Mouse (Mus musculus) kidney, adult 8-10 months (tissue): Measurements from ENCODE around the gene Mrps7.
A peak's percentile ranks its signal among the peaks of the same experiment; 100 is the strongest.

Experiments
- DNase-seq, 2 experiments: peaks; one replicate each; pipeline ENCODE4 v3.0.0; 2022

Gene Mrps7

DNA sequence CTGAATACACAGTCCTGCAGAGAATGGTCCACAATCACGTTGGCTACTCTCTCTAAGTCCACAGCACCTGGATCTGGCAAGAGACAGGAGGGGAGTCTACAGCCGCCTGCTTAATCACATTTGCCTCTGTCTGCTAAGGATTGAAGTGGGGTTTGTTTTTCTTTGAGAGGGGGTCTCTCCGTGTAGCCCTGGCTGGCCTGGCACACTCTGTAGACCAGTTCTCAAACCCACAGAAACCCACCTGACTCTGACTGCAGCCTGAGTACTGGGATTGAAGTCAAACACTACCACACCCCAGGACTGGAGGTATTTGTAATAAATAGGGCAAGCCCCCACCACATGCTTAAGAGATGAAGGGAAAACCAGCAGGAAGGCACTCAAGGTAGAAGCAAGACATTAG lies 5.9 kb downstream of the Mrps7 start:
- no peak for DNase-seq

DNA sequence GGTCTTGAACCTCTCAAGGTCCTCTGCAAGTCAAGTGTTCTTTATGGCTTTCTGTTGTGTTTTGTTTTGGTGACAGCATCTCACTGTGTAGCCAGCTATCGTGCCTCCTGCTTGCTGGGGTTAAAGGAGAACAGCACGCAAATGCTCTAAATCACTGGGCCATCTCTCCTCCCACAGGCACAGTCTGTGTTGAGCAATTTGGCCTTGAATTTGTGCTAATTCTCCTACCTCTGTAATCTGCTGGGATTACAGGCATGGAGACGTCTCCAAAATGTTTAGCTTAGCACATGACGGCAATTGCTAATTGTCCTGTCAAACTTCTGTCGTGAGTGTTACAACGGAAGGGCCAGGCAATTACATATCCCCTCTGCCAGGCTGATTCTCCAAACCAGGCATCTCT lies 7.4 kb downstream of the Mrps7 start:
- no peak for DNase-seq

DNA sequence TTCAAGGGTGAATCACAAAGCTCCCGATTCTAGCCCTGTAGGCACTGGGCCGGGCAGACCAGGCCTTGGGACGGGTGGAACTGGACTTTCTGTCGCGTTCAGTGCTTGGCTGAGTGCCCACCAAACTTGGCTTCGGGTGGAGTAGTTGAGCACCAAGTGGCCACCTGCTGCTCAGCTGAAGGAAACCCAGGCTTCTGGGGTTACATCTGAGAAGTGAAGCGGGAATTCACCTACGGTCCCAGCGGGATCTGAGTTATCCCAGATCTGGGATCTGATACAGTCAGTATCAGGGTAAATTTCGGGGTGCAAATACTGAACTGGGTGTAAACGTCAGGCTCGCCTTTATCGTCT lies 8.3 kb downstream of the Mrps7 start:
- DNase-seq, result peak; percentile 88 to 90

DNA sequence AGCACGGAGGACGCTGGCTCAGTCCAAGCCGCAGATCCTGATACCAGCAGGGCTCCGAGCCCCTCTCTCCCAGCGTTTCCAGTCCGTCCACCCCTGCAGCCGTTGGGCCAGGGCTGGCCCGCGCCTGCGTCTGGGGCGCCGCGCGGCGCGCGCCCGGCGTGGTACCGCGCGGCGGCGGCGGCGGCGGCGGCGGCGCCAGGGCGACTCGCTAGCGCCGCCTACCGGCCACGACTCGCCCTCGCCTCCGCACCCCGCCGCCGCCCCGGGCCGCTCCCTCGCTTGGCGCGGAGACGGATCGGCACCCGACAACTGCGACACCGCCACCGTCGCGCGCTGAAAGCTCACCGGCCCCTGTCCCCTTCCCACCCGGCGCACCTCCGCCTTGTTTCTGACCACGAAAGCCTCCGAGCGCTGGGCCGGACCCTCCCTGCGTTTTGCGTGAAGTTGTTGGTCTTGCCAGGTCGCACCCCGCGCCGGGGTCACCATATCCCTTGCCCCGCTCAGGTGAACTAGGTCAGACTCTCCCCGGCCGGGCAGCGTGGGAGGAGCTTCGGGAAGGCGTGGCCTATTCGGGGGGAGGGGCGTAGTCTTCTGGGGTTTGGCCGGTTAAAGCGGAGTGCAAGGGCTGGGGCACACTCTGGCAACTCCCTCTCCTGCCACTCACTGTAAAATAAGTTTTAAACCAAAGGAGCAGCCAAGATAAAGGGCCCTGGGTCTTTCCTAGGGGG lies 8.8 kb downstream of the Mrps7 start, which contains the start of gene Mif4gd:
Gene Mif4gd, minus strand, starts transcription at position 560 of the 728 bp plus-strand sequence.
- DNase-seq, result peak; percentile 95 to 97

DNA sequence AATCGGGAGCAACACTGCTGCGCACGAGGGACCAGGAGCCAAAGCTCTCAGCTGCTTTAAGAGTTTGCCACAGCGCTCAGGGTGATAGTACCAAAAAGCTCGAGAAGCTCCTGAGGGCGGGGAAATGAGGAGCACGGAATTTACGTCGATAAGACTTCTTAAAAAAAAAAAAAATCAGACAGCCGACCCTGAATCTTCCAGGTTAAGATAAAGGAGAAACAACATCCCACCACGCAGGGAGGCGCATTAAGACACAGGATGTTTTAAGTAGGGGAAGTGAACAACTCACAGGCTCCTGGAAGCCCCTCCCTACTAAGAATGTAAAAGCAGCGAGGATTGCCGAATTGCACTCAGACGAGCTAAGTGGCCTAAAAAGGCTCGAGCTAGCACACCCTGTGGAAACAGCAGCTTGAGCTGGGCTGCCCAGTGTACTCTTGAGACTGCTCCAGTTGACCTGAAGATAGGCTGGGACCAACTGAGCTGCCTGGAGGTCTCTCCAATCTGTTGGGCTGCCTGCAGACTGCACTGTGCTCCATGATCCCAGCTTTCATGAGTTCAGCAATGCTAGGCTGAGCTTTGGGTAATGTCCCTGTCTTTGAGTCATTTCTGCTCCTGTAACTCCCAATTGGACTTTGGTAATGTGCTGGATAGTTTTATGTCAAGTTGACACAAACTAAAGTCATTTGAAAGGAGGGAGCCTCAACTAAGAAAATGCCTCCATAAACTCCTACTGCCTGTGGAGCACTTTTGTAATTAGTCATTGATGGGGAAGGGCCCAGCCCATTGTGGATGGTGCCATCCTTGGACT lies 9.6 kb downstream of the Mrps7 start:
- DNase-seq, result no peak

DNA sequence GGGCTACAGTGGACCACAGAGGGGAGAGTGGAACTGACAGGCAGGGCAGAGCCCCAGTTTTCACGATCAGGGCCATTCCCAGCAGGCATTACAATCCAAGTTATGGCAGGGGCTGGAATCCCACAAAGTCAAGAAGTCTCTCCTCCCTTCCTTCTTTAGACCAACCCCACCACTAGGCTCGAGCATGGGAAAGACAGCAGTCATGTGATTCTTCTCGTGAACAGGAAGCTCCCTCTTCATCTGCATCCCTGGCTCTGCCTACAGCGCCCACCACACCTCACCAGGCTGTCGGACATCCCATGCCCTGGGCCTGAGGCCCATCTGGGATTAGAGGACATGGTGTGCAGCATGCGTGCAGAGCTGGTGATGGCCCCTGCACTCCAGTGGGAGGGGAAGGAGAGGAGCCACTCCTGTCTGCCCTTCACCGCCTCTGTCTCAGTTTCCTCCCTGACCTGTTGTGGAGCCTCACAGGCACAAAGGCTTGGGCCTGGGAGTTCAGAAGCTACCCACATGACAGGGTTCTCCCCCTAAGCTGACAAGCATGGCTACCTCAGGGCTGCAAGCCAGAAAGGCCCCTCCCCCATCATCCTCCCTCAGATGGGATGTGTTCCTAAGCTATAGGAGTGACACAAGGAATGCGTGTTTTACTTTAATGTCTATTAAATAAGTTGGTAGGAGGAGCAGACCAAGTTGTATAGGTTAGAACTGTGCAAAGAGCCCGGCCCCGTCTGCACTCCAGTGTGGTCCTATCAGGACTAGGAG lies 10.8 kb downstream of the Mrps7 start:
- DNase-seq, result no peak

DNA sequence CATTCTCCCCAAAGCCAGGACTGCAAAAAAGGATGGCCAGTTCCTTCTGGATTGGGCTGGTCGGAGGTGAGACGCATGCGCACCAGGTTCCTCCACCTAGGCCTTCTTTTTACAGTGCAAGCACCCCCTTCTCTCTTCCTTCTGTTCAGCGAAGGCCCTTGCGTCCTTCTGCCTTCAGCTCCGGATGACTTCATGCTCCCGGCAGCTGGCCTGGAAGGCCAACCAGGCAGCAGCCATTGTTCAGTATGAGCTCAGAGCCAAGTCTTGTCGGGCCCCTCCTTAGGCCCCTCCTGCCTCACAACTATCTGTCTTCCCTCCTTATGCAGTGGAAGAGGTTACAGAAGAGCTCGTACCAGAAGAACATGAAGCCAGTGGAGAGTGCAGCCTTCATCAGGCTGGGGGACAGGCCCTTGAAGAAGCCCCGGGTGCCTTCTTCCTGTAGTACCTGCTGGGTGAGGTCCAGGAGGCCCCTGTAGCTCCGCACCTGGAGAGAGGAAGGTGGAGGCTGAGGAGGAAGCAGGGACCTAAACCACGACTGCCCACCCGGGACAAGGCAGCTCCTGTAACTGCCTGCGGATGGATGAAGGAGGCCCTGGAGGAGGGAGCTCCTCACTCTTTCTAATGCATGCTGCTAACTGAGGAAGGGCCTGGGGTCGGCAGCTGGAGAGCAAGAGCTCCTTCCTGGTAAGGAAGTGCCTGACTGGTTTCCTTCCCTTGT lies 11.5 kb downstream of the Mrps7 start:
- peak in 1 of 2 experiments; percentile 56 for DNase-seq

DNA sequence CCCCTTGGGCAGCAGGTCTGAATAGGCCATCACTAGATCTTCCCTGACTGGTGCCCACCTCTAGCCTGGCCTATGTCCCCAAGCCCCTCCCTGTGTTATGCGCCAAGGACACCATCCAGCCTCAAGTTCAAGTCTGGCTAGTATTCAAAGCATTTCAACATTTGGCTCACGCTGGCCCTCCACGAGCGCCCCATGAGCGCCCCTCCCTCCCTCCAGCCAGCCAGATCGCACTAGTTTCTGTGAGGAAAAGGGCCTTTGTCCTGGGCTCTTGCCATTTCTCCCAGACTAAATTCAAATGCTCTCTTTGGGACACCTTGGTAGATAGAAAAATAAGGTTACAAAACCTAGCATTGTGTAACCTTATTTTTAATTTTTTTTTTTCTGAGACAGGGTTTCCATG lies 12.2 kb downstream of the Mrps7 start:
- peak in 1 of 2 experiments; percentile 59 for DNase-seq

DNA sequence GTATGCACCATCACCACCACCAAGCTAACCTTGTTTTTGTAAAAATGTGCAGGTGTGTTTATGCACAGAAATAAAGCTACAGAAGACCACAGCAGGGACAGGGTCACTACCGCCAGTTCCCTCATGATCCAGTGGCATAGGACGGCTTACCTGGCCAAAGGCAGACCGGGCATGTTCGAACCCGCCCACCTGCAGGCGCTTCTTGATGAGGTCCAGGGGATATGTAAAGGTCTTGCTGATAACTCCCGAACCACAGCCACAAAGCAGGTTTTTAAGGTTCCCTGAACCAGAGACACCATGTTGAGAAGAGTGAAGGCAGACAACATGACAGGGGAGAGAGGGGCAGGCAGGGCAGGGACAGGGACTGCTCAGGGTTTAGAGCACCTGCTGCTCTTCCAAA lies 12.6 kb downstream of the Mrps7 start:
- DNase-seq, result no peak

DNA sequence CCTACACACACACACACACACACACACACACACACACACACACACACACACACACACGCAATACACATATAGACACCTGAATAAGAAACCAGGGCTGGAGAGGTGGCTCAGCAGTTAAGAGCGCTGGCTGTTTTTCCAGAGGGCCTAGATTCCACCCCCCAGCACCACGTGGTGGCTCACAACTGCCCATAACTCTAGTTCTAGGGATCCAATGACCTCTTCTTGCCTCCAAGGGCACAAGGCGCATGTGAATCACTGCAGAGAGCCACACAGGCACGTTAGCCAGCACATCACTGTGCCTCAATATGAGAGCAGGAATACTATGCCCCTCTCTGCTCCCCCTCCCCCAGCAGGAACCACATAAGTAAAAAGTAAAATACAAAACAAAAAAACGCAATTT lies 13.2 kb downstream of the Mrps7 start:
- DNase-seq, result peak; percentile 68 to 78

DNA sequence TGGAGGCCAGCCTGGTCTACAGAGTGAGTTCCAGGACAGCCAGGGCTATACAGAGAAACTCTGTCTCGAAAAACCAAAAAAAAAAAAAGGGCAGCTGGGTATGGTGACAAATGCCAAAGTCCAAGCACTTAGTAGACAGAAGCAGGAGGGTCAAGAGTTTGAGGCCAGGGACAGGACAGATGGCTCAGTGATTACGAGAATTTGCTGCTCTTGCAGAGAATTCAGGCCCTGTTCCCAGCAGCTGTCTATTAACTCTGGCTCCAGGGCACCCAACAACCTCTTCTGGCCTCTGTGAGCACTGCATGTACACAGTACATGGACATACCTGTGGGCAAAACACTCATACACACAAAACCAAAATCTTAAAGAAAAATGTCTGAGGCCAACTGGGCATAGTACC lies 14.3 kb downstream of the Mrps7 start:
- peak in 1 of 2 experiments; percentile 67 for DNase-seq

DNA sequence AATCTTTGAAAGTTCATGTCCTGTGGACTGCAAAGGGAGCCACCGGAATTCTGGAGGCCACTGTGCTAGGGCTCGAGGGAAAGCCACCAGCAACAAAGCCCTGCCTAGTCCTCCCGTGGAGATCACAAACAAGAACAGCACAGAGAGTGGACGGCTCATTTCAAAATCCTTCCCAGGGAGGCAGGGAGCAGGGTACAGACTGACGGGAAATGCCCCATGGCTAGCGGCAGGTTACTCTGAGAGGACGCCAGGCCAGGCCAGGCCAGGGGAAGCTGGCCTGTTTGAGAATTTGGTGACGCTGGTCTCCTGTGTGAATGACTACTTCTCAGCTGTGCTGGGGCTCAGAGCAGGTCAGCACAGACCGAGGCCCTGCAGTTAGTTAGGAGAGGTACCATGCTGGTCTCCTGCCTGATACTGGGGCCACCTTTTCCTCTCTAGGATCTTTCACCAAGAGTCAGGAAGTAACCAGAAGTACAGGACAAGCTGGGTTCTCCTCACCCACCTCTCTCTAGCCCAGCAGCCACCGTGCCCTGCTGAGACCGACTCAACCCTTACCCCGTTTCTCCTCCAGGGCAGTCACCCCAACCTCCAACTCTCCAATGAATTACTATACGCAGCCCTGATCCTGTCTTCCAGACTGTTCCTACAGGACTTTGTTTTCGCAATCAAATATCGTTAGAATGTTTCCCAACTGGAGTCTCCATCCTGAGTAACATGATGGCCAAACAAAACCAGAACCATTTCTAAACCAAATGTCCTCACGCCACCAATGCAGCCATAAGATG lies 15.2 kb downstream of the Mrps7 start:
- DNase-seq, result no peak

DNA sequence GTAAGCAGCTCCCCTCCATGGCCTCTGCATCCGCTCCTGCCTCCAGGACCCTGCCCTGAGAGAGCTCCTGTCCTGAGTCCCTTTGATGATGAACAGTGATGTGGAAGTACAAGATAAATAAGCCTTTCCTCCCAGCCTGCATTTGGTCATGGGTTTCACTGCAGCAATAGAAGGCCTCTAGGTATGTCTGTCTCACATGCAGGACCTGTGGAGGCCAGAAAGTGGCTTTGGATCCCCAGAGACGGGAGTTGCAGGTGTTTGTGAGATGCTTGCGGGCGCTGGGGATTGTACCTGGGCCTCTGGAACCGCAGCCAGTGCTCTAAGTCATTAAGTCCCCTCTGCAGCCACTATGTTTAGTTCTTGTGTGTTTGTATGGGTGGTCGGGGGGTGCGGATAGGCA lies 16.2 kb downstream of the Mrps7 start:
- no peak for DNase-seq

DNA sequence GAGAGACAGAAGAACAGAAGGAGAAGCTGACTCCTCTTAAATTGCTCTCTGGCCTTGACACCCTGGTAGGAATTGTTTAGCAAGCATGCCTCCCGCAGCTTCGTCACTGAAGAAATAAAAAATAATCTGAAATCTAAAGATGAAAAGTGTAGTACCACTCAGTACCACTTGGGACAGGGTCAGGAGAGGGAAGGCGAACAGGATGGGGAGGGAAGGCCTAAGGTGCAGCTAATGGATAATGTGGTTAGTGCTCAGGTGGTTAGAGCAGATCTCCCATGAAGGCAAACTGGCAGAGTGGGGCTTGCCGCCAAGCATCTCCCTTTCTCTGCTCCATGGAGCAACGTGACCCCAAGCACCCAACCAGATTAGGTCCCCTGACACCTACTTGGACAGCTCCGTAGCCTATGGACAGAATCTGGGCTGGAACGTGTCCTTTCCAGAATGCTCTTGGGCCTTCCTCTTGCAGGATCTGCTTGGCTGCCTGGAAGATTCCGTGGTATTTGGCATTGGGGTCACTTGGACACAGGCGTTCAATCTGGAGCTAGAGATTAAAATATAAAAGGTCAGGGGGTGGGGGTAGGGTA lies 19.9 kb downstream of the Mrps7 start:
- no peak for DNase-seq

DNA sequence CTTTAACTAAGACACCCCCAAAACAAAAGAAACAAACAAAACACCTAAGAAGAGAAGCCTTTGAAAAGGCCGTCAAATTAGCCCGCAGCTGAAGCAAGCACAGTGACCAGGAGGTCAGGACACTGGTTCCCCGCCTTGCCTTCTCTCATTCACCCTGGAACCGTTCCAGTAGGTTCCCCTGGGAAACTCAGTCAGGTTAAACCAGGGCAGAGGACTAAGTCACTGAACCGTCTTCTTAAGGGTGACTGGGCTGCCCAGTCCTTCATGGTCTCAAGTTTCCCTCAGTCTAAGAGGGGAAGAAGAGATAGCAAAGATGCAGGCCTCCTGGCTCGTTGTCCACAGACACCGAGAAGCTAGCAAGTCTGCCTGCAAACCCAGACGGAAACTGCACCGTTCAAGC lies 22.2 kb downstream of the Mrps7 start:
- DNase-seq, result peak; percentile 87 to 92

DNA sequence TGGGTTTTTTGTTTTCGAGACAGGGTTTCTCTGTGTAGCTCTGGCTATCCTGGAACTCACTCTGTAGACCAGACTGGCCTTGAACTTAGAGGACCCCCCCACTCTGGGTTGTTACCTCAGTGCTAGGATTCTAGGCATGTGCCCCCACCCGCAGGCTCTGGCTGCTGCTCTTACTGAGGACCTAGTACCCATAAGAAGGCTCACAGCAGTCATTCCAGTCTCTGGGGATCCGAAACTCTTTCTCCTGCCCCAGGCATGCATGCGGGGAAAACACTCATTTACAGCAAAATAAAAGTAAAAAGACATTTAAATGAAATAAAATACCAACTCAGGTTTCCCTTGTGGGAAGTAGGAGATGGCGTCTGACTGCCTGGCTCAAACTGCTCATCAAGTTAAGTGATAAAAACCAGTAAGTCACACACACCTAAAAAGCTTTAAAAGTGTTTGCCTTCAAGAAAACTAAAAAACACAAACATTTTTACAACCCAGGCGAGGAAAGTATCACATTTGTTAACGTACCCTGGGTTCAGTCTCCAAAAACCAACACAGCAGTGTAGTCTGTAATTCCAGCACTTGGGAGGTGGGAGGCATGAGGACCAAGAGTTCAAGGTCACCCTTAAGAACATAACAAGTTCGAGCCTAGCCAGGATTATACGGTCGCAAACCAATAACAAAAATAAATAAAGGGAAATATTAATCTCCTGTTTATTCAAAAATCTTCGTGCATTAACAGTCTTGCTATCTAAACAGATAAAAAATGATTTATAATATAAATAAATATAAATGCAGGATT lies 23.3 kb downstream of the Mrps7 start:
- DNase-seq, result no peak

DNA sequence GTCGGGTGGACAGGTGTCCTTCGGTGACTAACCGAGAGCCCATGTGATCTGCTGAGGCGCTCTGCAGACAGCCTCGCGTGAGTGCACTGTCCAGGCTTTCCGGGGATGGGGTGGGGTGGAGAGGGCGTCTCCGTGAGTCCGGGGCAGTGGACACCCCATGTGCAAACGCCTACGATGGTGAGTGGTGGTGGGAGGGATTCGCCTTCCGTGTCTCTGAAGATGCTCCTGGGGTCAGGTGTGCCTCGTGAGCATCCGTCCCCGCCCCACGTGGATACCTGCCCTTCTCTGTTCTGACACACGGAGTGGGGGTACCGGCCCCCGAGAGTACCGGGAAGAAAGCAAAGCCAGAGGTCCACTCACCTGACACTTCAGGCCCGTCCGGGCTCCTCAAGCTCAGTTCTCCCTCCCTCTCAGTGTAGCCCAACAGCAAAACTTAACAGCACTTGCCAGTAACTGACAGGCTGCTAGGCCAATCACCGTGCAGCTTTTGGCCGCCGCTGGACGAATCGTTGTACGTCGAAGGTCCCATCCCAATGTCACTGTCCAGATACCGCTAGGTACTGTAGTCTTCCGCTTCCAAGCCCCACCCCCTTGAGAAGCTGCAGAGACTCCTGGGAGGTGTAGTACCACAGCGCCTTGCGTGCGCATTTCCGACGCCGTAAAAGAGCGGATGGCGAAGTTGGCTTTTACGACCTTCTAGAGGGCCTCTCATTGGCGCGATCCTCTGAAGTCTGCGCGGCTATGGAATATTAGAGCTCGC lies 24.2 kb downstream of the Mrps7 start, which contains the start of gene Slc25a19:
Gene Slc25a19, minus strand, starts transcription at position 591 of the 760 bp plus-strand sequence.
- DNase-seq, result peak; percentile 100

DNA sequence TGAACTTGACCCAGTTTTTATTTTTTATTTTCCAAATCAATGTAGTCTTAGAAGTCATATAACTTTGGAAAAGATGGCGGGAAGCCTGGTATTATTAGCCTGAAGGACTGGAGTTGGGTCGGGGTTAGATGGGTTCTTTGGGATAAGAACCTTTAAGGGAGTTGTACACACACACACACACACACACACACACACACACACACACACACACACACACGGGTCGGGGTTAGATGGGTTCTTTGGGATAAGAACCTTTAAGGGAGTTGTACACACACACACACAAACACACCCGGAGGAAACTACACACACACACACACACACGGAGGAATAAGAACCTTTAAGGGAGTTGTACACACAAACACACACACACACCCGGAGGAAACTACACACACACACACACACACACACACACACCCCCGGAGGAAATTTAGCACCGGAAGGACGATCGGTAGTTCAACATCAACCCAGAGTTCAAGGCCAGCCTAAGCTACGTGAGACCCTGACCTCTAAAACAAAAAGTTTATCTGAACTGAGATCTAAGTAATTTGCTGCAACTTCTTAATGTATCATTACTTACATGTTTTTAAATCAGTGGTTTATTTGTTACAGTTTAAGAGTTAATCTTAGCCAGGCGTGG lies 24.9 kb downstream of the Mrps7 start:
- DNase-seq, result no peak
